Mouse (Mus musculus): ENCODE data around the gene Styx.
A peak's percentile ranks its signal among the peaks of the same experiment; 100 is the strongest.

Styx gene

DNA sequence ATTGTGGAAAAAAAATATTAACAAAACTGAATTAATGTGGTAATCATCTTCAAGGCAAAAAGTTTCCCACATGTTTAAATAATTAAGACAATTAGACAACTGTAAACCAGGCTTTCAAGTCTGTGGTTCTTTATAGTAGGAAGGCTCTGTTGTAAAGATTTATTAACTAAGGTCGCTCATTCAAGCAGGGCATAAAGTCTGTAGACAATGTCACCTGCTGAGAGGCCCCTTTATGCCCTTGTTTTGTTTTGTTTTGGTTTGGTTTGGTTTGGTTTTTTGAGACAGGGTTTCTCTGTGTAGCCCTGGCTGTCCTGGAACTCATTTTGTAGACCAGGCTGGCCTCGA is 88.0 kb downstream of the Styx start:
- DNase-seq (ENCODE audit: low spot score in 2 of 2) = no peak

DNA sequence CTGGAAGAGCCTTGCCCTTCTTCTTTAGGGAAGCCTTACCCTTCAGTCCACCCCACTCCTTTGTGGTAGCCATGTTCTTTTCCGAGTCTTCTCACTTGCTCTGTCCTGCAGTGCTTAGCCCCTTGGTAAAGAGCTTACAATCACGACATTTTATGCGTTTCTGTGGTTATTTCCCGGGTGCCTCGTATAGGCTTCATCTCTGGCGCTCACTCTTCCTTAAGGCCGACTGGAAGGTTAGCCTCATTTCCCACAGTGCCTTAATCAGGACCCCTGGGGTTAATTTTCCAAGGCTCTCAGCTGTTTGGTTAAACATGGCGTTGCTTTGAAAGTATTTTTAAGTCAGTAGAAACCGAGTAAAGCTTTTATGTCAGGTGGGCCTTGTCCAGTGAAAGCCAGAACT is 88.5 kb downstream of the Styx start:
- no peak for DNase-seq (ENCODE audit: low spot score in 2 of 2)

DNA sequence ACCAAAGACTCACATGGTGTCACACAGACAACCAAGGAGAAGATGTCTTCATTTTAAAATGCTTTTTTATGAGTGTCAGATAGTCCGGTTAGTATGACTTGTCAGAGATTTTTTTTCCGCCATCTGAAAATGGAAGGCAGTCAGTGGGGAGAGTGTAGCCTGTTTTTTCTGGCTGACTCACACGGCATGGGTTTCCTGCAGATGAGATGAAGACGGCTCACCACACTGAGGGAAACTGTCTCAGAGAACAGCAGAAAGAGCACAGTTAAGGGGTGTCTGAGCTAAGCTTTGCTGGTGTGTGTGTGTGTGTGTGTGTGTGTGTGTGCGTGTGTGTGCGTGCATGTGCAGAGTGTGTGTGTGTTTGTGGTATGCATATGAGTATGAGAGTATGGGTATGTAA is 90.4 kb downstream of the Styx start:
- no peak for DNase-seq (ENCODE audit: low spot score in 2 of 2)

DNA sequence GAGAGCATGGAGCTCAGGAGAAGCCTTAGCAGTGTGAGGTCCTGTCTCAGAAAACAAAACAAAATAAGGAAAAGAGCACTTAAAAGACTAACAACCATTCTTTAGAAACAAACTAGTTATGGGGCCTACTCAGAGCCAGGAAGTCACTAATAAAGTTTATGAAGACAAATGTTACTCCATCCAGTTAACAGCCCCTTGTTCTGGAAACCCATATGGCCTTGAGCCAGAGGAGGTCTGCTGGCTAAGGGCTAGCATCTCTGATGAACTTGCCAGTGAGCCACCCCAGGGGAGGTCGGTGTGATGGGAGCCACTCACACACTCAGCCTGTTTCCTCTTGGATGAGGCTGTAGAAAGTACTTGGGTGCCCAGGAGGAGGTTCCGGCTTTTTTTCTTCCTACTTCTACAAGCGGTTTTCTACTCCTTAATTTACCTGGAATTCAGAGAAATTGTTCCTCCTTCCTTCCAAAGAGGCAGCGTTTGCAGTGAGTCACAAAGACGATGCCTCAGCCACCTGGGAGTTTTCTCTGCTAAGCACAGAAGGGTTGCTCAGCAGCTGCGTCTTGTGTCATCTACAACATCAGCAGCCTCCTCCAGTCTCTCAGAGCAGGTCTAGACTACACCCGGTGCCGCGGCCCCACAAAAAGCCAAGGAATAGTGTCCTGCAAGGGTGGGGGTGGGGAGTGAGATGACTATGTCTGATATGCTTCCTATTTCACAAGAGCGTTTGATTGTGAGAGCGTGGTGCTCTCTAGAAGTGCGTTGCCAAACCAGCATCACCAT is 92.1 kb downstream of the Styx start:
- no peak for DNase-seq (ENCODE audit: low spot score in 2 of 2)

DNA sequence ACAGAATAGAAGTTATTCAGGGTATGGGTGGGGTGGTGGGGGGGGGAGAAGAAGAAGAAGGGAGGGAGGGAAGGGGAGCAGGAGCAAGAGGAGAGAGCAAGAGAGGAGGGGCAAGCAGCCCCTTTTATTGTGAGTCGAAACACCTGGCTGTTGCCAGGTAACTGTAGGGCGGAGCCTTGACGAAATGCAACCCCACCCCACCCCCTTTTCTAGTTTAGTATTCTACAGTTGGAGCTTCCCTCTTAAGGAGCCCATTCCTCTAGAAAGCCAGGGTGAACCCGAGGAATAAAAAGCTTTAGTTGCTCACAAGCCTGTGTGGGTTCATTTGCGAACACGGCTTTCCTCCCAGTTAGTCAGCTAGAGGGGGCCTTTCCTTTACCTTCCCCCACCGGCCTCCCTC is 94.0 kb downstream of the Styx start:
- DNase-seq (ENCODE audit: low spot score in 2 of 2) = no peak

DNA sequence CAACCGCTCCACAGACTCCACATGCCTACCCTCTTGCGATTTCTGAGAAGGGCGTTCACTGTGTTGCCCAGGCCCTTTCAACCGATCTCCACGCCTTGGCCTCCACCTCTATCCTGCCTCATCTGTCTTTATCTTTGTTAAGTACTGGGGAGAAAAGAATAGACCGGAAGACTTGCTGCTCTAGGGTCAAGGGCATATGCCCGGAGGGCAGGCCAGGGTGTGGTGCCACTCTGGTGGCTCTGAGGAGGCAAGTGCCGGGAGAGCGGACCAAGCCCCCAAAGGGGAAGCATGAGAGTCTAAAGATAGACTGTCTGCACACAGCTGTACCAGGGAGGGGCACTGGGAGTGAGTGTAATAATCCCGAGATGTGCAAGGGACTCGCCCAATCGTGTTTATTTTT is 94.6 kb downstream of the Styx start:
- no peak for DNase-seq (ENCODE audit: low spot score in 2 of 2)

DNA sequence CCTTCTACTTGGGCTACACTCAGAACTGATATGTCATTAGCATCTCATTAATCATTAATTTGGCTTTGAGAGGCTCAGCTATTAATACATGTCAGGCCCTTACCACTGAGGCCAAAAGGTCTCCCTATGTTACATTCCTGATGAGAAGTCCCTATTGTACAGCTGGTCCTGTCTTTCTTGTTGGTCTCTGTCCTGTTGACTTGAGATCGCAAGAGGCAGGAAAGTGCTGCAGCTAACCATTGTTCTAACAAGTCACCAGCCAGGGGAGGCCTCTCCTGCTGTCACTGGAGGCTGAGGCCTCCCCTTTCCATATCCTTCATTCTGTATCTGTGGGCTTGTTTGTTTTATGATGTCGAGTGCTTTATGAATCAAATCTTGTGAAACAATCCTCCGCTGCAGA is 95.9 kb downstream of the Styx start:
- DNase-seq (ENCODE audit: low spot score in 2 of 2) = no peak

DNA sequence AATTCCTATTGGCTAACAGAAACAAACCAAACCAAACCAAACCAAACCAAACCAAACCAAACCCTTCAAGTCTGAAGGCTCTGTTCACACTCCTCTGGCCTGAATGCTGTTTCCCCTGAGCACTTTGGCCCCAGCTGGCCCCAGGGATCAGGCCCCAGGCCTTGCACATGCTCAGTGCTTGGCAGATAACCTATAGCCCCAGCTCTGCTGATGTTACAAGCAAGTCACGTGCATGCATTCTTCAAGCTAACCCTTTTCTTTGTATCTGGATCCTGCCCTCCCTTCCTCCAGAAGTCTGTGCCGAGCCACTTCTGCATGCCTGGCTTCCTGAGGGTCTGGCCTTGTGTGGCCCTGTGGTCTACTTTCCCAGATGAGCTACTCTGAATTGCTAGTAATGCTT is 100.2 kb downstream of the Styx start:
- DNase-seq (ENCODE audit: low spot score in 2 of 2) = no peak

DNA sequence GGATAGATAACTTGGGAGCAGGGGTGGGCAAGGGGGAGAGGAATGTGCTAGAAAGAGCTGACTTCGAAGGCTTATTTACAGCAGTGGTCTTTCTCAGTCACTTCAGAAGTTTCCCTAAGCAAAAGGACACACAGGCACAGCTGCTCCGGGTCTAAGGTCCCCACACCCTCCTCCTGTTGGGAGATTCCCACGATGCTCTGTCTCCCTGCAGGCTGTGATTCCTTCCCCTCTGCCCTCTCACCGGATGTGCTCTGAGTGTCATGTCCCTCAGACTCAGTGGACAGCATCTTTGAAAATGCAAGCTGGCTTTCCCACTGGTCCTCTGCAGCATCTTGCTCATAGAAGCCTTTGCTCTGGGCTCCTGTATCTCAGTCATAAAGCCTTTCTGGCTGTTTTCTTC is 101.3 kb downstream of the Styx start:
- DNase-seq (ENCODE audit: low spot score in 2 of 2) = no peak

DNA sequence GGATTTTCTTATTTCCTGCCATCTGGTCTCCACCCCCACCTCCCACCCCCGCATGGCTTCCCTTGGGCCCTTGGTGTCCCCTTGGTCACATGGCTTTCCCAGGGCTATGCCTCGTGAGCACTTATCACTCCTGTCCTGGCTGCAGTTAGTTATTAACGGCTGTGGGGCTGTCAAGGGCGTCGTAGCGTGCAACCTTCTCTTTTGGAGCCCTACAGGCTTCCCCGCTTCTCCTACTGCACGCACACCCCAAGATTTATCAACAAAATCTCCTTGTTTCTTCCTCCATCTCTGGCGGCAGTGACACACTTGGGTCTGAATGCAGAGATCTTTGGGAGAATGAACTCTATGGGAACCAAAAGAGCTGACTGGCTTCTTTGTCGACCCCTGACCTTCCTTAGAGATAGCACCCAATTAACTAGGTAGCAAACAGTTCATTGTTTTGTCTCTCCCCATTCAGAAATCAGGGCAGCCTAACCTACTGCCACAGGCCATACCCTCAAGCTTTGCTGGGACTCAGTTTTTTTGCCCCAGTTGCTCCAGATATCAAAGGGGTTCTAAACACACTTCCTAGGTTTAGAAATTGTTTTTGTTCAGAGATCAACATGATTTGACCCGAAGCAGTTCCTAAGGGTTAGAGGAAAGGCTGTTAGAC is 102.1 kb downstream of the Styx start:
- no peak for DNase-seq (ENCODE audit: low spot score in 2 of 2)

DNA sequence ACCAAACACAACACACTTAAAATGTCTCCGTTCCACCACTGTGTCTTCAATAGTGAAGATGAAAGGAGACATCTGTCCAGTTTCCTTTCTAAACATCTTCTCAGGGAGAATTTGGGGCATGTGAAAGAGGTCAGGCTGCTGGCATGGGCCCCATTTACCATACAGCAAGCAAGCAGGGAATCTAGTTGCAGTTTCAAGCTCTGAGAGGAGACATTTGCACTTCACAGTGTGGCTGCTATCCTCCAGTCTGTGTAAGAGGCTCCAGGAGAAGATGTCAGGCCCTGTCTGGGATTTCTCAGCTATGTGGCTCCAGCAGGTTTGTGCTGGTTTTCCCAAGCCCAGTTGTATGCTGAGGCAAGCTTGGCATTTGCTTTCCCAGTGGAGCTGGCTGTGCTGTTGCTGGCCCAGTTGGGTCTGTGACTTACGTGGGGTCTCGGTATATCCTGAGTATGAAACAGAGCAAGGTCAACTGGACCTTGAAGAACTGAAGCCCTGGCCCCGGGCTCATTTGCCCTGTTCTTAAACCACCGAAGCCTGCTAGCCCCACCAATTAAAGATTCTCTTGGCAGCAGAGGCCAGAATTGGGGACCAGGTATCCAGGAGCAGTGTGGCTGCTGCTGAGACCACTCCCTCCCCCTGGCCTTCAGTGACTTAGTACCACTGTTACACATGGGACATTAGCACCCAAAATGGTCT is 102.8 kb downstream of the Styx start:
- no peak for DNase-seq (ENCODE audit: low spot score in 2 of 2)

DNA sequence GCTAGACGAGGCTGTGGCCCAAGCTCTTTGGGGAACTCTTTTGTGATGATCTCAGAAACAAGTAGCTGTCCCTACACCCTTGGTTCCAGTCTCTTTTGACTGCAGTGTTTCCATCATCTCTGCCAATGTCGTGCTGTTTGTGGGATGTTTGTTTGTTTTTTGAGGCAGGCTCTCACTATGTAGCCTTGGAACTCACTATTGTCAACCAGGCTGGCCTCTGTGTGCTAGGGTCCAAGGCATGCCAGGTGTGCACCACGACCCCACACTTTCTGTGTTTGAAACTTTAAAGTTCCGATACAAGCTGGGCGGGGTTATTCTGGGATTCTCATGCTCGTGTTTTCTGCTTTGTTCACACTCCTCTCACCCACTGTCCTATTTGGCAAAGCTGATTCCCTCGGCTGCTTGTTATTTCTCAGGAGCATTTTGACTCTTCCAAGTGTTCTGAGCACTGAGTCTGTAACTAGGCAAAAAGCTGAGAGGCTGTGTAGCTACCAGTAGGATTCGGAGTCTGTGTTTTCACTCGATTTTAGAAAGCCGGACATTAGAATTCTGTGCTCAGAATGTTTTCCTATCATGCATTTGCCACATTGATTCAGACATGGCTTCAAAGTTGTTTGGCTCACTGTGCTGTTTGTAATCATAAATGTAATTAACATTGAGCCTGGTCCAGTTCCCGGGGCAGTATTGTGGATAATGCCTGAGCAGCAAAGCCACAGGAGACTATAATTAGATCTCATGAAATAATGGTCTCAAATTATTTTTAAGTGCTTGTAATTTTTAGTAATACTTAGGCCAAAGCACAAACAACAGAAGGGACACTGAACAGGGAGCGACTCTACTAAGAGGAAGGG is 105.0 kb downstream of the Styx start:
- no peak for DNase-seq (ENCODE audit: low spot score in 2 of 2)

DNA sequence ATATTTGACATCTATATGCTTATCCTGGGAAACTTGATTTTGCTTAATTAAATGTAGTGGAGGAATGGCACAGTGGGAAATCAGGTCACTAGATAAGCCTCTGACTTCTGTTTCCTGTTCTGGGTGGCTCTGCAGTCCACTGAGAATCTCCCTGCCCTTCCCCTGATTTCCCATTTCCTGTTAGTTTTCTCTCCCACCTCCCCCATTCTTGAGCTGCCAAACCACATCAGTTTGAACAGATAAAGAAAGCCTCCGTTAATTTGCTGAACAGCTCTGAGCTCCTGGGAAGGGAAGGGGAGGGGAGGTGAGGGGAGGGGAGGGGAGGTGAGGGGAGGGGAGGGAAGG is 105.6 kb downstream of the Styx start:
- DNase-seq (ENCODE audit: low spot score in 2 of 2) = no peak

DNA sequence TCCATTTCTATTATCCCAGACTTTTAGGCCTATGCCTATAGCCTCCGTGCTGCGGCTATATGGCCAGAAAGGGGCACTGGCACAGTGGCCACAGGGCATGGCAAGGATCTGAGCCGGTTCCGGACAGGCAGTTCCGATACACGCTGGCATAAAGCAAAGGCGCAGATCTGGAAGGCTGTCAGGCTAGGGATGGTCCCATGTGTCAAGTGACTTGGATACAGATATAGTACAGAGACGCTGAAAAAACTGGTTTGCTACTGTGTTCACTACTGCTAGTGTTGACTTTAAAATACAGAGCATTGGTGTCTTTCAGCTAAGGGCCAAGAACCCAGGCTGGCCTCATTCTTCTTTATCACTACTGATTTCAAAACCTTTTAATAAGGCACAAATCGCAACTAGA is 106.1 kb downstream of the Styx start:
- DNase-seq (ENCODE audit: low spot score in 2 of 2) = no peak

DNA sequence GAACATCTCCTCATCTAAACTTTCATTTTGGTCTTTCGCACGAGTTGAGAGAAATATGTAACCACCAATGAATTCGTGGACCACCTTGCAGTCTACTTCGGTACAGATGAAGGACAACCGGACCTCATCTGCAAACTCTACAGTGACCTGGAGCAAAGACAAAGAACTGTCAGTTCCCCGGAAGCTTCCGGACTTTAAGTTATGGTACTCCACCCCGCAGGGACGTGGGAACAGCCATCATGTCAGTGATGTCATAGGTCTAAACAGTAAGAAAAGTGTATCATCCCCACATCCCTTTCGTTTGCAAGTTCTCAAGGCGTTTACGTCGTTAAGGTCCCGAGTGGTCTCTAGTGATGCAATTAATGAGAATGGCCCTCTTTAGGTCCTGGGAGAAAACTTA is 109.0 kb downstream of the Styx start:
- no peak for DNase-seq (ENCODE audit: low spot score in 2 of 2)

DNA sequence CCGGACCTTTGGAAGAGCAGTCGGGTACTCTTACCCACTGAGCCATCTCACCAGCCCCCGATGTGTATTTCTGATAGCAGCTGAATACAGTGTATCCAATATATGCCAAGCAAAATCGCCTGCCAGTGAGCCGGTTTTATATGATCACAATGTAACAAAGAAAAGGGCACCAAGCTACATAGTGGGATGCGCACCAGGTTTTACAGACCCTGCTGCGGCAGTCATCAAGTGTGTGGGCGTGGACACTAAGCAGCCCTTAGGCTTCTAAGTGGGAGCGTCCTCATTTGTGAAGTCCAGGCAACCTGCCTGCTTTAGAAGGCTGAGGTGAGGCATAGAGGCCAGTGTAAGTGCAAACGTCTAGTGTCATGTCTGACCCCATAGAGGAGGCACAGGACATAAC is 109.6 kb downstream of the Styx start:
- DNase-seq (ENCODE audit: low spot score in 2 of 2) = no peak

DNA sequence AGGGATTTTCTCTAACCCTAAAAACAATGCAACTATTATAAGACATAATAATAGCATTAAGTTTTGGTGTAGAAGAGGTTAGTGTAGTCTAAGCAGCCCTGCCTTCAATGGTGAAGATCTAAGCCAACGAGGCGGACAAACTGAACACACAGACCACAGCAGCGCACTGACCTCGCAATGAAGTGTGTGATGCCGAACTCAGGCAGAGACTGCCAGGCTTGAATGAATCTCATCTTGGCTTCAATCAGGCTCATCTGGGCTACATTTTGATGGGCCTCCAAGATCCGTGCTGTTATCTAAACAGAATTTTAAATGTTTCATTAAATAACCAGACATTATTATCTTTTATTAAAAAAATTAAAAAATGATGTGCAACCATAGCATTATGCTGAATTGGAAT is 111.1 kb downstream of the Styx start:
- DNase-seq (ENCODE audit: low spot score in 2 of 2) = no peak

DNA sequence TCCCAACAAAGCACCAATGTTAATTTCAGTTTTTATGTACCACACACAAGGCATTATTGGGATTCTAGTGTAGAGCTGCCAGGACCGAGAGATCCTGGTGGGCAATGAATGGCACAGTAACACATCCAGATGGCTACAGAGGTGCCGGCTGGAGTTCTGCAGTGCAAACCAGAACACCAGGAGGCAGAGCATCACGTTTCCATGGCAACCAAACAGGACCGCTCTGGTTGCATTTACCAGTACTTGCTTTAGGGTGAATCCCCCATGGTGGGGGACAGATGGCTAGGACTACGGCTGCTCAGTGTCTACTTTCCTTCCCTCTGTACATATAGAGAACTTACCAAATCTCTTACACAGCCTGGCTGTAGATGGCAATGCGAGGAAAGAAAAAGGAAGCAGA is 111.5 kb downstream of the Styx start:
- no peak for DNase-seq (ENCODE audit: low spot score in 2 of 2)

DNA sequence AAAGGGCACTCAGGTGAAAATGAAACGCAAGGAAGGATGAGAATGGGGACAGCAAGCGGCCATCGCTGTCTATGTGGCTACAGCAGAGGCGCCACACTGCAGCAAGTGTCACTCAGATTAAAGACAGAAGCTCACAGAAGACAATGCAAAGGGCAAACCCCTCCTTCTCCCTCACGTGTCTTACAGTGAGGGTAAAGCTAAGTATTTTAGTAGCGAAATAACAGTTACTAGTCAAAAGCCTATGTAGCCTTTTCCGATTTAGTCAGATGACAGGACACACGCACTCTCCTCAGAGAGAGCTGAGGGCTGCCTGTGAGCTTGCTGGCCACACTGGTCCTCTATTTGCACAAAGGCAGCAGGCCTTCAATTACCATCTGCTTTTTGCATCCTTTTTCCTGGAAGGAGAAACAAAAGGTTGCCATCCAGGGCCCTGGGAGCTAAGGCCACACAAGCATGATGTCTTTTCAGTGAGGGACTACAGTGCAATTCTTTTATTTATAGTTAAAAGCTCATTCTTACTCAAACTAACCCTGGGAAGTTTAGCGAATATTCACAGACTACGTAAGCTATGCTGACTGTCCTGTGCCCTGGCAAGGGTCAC is 112.1 kb downstream of the Styx start:
- no peak for DNase-seq (ENCODE audit: low spot score in 2 of 2)

DNA sequence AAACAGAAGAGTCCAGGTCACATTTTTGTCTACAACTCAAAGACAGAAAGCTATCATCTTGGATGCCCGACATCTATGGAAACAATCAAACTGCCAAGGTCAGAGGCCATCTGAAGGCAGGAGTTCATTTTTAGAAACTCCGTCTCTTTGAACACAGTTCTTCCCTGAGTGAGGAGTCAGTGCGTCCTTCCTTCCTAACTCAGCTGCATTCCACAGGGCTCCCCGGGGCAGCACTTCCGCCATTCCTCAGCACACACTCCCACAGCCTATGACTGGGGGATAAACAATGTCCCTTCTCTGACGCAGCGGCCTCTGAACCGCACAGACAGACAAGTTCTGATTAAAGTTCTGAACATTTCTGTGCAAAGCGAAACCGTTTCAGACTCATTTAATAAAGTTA is 112.7 kb downstream of the Styx start:
- DNase-seq (ENCODE audit: low spot score in 2 of 2) = peak in 1 of 2 experiments; percentile 24

DNA sequence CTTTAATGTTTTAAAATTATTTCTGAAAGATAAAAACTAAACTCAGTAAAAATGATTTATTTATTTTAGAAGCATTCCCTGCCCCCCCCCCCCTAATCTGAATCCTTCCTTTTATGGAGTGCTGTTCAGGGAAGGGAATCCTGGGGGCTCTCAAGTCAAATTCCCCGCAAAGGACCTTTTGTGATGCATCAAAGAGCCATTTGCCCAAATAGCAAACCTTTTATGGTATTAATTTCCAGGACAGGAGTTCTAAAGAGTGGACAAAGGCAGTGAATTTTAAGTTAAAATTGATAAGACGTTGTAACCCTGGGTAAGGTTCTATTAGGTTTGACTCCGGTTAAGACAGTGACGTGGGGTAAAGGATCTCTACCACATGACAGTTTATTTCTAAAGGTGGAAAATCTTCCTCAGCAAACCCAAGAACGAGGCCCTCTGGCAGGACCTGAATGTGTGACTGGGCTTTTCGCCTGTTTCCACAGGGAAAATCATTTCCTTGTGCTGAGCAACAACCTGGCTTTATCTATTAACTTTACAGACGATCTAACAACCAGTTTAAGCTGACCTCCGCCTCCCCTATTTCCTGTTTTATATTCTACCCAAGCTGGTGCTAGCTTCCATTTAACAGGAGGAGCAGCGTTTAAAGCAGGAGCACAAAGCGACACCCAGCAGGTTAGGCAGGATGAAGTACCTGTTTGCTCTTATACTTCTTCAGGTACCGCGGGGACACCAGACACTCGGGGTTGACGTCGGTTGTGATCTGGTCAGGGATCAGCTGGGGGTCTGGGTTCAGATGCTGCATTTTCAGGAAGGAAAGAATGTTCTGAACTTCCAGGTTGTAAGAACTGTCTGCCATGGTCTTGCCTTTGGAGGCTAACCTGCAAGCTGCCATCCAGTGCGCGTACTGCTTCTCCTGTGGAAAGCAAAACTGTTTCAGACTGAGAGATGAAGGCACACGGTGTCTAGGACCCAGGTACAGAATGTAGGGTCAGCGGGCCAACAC is 113.4 kb downstream of the Styx start:
- no peak for DNase-seq (ENCODE audit: low spot score in 2 of 2)

Measured in urinary bladder, adult 18-20 months (tissue).